Mouse (Mus musculus): Measurements from ENCODE around the gene Trmt5. TPM values are rescaled to one million over a fixed set of nuclear protein-coding genes. Genes with fewer than 3 reads are reported as not detected.

Gene Trmt5
- total and polyA plus RNA-seq, 2 experiments from 2014 or later = 8.6 to 26.6 TPM

DNA sequence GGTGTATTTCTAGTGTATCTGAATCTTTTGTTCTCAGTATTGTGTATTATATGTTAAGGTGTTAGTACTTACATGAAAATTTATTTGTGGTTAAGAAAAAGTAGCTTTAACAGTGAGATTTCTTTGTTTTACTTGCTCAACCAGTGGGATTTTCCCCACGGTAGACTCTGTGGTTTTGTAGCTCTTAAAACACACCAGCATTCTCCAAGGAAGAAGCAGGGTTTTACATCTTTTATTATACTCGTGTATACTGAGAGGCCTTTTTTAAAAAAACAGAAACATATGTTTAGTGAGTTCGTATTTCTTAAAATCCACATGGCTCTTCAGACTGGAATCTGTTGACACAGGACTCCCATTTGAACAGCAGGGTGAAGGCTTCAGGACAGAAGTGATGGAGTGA, 40.9 kb upstream of the Trmt5 start:
- no peak for ATAC-seq (ENCODE audit: insufficient read depth, low read depth)
- TF ChIP-seq EP300 (IDR thresholded peaks at IDR 0.05; ENCODE audit: low read depth) (no peak), CTCF (IDR thresholded peaks at IDR 0.05; ENCODE audit: low read depth) (no peak)

DNA sequence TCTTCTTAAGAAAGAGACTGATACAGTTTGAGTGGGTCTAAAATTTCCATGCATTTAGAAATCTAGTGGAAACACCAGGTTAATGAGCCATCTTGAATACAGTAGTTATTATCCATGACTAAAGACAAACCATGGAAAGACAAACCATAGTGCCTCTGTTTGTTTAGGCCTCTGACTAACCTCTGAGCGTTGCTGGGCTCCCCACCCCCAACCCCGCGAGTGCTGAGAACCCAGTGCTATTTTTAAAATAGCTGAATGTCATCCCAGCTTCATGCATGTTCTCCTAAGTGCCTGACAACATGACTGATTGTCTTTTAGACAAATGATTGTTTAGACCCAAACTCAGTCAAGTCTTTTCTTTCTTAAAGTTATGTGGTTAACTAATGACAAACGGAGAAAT, 39.1 kb upstream of the Trmt5 start:
- no peaks in the 10 kb centered on the region for H3K27me3 ChIP-seq (ENCODE audit: control insufficient read depth, insufficient read depth, low read length)
- no peaks in the 10 kb centered on the region for H3K36me3 ChIP-seq (replicated peaks; ENCODE audit: control insufficient read depth, insufficient read depth, low read length)
- 8% methylated on average over 4 of the region's 4 CpGs for WGBS
- DNase-seq (ENCODE audit: low spot score) = peak; percentile 84
- H3K4me2 ChIP-seq (ENCODE audit: low read depth, low read length) = no peak overlapping the region
- ATAC-seq (ENCODE audit: insufficient read depth, low read depth) = peak; percentile 87
- peak overlapping the region; percentile 84 for H3K27ac ChIP-seq (ENCODE audit: low read depth)
- H3K9me3 ChIP-seq (replicated peaks; ENCODE audit: control insufficient read depth, low read length) = no peaks in the 10 kb centered on the region
- H3K4me3 ChIP-seq (ENCODE audit: low read depth, low read length) = no peak overlapping the region
- H3K9ac ChIP-seq (replicated peaks; ENCODE audit: low read depth, low read length) = no peak overlapping the region
- peaks cover 15% of the 10 kb centered on the region for H3K4me1 ChIP-seq (ENCODE audit: control insufficient read depth, insufficient read depth)
- TF ChIP-seq CTCF (IDR thresholded peaks at IDR 0.05; ENCODE audit: low read depth) (no peak), EP300 (IDR thresholded peaks at IDR 0.05; ENCODE audit: low read depth) (no peak)

More for the DNA sequence above, 40.9 kb upstream of the Trmt5 start:
- H3K9ac ChIP-seq (replicated peaks; ENCODE audit: low read depth, low read length) = no peak overlapping the region
- peaks cover 15% of the 10 kb centered on the region for H3K4me1 ChIP-seq (ENCODE audit: control insufficient read depth, insufficient read depth)
- H3K9me3 ChIP-seq (replicated peaks; ENCODE audit: control insufficient read depth, low read length) = no peaks in the 10 kb centered on the region
- no peak overlapping the region for H3K4me2 ChIP-seq (ENCODE audit: low read depth, low read length)
- WGBS = 86% methylated on average over 3 of the region's 3 CpGs
- no peak overlapping the region for H3K4me3 ChIP-seq (ENCODE audit: low read depth, low read length)
- no peak overlapping the region for H3K27ac ChIP-seq (ENCODE audit: low read depth)
- H3K36me3 ChIP-seq (replicated peaks; ENCODE audit: control insufficient read depth, insufficient read depth, low read length) = no peaks in the 10 kb centered on the region
- H3K27me3 ChIP-seq (ENCODE audit: control insufficient read depth, insufficient read depth, low read length) = no peaks in the 10 kb centered on the region
- DNase-seq (ENCODE audit: low spot score) = no peak

DNA sequence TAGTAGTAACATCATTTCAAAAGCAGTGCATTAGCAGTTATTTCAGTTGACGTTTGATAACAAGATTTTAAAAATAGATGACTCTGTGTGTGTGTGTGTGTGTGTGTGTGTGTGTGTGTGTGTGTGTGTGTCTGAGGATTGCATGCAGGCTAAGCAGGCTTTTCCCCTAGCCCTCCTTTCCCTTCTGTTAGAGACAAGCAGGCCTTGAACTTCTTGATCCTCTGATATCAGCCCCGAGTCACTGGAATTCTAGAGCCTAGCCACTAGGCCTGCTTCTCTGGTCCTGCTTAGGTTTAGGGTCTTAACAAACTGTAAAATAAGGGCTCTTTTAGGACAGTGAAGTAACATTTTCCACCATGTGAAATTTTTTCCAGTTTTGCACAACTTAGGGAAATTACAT, 38.7 kb upstream of the Trmt5 start:
- H3K4me1 ChIP-seq (ENCODE audit: control insufficient read depth, insufficient read depth) = peaks cover 15% of the 10 kb centered on the region
- no peaks in the 10 kb centered on the region for H3K36me3 ChIP-seq (replicated peaks; ENCODE audit: control insufficient read depth, insufficient read depth, low read length)
- whole genome bisulfite sequencing = 15% methylated on average over 2 of the region's 2 CpGs
- peak overlapping the region; percentile 84 for H3K27ac ChIP-seq (ENCODE audit: low read depth)
- ATAC-seq (ENCODE audit: insufficient read depth, low read depth) (no peak), DNase-seq (ENCODE audit: low spot score) (no peak)
- no peaks in the 10 kb centered on the region for H3K27me3 ChIP-seq (ENCODE audit: control insufficient read depth, insufficient read depth, low read length)
- H3K4me3 ChIP-seq (ENCODE audit: low read depth, low read length) = no peak overlapping the region
- no peak overlapping the region for H3K9ac ChIP-seq (replicated peaks; ENCODE audit: low read depth, low read length)
- no peaks in the 10 kb centered on the region for H3K9me3 ChIP-seq (replicated peaks; ENCODE audit: control insufficient read depth, low read length)
- H3K4me2 ChIP-seq (ENCODE audit: low read depth, low read length) = no peak overlapping the region
- TF ChIP-seq EP300 (IDR thresholded peaks at IDR 0.05; ENCODE audit: low read depth) (no peak), CTCF (IDR thresholded peaks at IDR 0.05; ENCODE audit: low read depth) (no peak)

DNA sequence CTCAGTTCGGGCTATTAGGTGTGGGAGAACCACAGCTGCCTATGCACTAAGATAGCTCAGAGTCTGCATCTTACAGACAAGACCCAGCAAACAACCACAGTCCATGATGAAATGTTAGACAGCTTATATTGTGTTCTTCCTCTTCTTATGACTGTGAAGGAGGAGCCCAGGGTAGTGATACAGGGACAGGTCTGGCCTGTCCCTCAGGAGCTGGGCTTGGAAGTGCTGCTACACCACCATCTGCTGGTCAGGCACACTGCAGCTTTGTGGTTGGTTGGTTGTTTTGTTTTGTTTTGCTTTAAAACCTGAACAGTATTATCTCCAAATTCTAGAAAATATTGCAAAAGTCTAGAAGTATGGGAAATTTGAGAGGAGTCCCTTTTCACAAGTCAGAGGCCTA, 38.2 kb upstream of the Trmt5 start:
- TF ChIP-seq CTCF (IDR thresholded peaks at IDR 0.05; ENCODE audit: low read depth) (peak; percentile 71), EP300 (IDR thresholded peaks at IDR 0.05; ENCODE audit: low read depth) (no peak)
- Histone ChIP-seq H3K9me3 (replicated peaks; ENCODE audit: control insufficient read depth, low read length) (no peaks in the 10 kb centered on the region), H3K27me3 (ENCODE audit: control insufficient read depth, insufficient read depth, low read length) (no peaks in the 10 kb centered on the region), H3K27ac (ENCODE audit: low read depth) (peak overlapping the region; percentile 84), H3K4me3 (ENCODE audit: low read depth, low read length) (no peak overlapping the region), H3K4me1 (ENCODE audit: control insufficient read depth, insufficient read depth) (peaks cover 15% of the 10 kb centered on the region), H3K36me3 (replicated peaks; ENCODE audit: control insufficient read depth, insufficient read depth, low read length) (no peaks in the 10 kb centered on the region), H3K9ac (replicated peaks; ENCODE audit: low read depth, low read length) (no peak overlapping the region), H3K4me2 (ENCODE audit: low read depth, low read length) (no peak overlapping the region)
- ATAC-seq (ENCODE audit: insufficient read depth, low read depth) (peak; percentile 84), DNase-seq (ENCODE audit: low spot score) (peak; percentile 61)
- WGBS = 89% methylated on average over 1 of the region's 1 CpGs

DNA sequence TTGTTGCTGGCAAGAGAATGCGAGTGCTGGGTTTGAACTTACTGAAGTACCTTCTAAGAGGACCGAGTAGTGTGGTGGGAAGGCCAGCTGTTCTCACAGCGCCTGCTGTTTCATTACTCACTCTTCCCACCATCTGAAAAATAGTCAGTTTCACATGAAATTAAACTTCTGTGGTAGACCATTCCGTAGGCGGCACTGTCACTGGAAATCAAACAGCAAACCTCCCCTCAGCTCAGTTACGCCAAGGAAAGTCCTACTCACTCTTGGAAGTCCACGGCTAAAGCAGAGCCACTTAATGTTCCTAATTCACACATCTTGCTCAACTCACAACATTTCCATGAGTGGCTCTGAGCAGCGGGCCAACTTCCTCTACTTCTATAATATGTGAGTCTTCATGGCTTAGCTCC, 37.7 kb upstream of the Trmt5 start:
- no peak for TF ChIP-seq CTCF (IDR thresholded peaks at IDR 0.05; ENCODE audit: low read depth)
- no peak for TF ChIP-seq EP300 (IDR thresholded peaks at IDR 0.05; ENCODE audit: low read depth)
- DNase-seq (ENCODE audit: low spot score) (no peak), ATAC-seq (ENCODE audit: insufficient read depth, low read depth) (no peak)
- WGBS = 82% methylated on average over 8 of the region's 8 CpGs
- no peaks in the 10 kb centered on the region for H3K9me3 ChIP-seq (replicated peaks; ENCODE audit: control insufficient read depth, low read length)
- H3K4me3 ChIP-seq (ENCODE audit: low read depth, low read length) = no peak overlapping the region
- 0 out of 2 replicates have a peak overlapping the region, but pooled peaks have one; percentile 13 for H3K27ac ChIP-seq (ENCODE audit: low read depth)
- peaks cover 15% of the 10 kb centered on the region for H3K4me1 ChIP-seq (ENCODE audit: control insufficient read depth, insufficient read depth)
- H3K4me2 ChIP-seq (ENCODE audit: low read depth, low read length) = no peak overlapping the region
- no peaks in the 10 kb centered on the region for H3K27me3 ChIP-seq (ENCODE audit: control insufficient read depth, insufficient read depth, low read length)
- H3K9ac ChIP-seq (replicated peaks; ENCODE audit: low read depth, low read length) = no peak overlapping the region
- no peaks in the 10 kb centered on the region for H3K36me3 ChIP-seq (replicated peaks; ENCODE audit: control insufficient read depth, insufficient read depth, low read length)

Data from heart, postnatal 0 days (tissue).